ENCODE assay signal across 26 mouse cellular contexts in the genomic region with DNA sequence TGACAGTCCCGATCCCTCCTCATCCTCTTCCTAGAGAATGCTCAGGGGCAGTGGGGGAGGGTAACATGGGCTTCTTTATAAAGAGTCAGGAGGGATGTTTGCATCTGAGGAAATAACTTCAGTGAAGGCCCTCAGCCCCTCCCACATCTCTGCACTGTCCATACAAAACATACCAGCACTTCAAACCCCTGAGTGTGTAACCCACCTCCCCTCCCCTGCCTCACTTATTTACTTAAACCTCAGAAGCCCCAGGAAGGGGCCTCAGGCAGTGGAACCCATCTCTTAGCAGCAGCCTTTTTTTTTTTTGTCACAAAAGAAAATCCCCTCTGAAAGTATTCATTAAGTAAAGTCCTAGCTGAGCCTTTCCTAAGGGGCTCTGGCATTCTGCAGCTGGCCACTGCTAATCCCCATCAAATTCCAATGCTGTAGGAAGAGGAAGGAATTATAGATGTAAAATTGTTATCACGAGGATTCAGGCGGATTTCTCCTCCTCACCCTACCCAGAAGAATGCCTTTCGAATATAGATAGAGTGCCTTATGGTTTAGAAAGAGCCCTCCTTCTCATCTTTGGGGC.
DNase-seq lines count a peak whose midpoint lies in the region; ATAC-seq lines count a peak whose summit lies in the region.
"Had no signal": no experiment of that assay in that cellular context is flagged by ENCODE, and none has a peak within 500 bp of the region (broad histone marks: within the 10 kb centered on the region; RNA-seq: fewer than 3 reads in every experiment).

No protein-coding gene starts in this region.

- no peaks in the 10 kb centered on the region for H3K9me3 ChIP-seq in forebrain, embryonic 11.5 days (ENCODE audit: control insufficient read depth, low read length)
- H3K9me3 ChIP-seq in forebrain, embryonic 13.5 days (replicated peaks) = no peaks in the 10 kb centered on the region
- no peaks in the 10 kb centered on the region for H3K9me3 ChIP-seq in embryonic facial prominence, embryonic 14.5 days (ENCODE audit: control insufficient read depth, low read length)
- no peaks in the 10 kb centered on the region for H3K9me3 ChIP-seq in midbrain, embryonic 15.5 days
- H3K9me3 ChIP-seq: hindbrain, embryonic 12.5 days; kidney, embryonic 15.5 days; neural tube, embryonic 13.5 days had no signal

- peak; percentile 76 for ATAC-seq in forebrain, embryonic 11.5 days (replicated peaks; ENCODE audit: low FRiP score)
- ATAC-seq in forebrain, embryonic 13.5 days = no peak
- 0 out of 2 replicates have a peak, but pooled peaks have one; percentile 43 for ATAC-seq in embryonic facial prominence, embryonic 14.5 days (ENCODE audit: low read depth)
- ATAC-seq in midbrain, embryonic 15.5 days (replicated peaks) = peak; percentile 50; the same call in 1 of the 2 replicates
- no peak for ATAC-seq in inflammation-experienced regulatory T-cells, adult 6 months
- ATAC-seq: intestine, postnatal 0 days had no signal

- H3K4me3 ChIP-seq in forebrain, embryonic 11.5 days (ENCODE audit: low read depth, low read length) = no peak overlapping the region
- no peak overlapping the region for H3K4me3 ChIP-seq in forebrain, embryonic 13.5 days
- no peak overlapping the region for H3K4me3 ChIP-seq in embryonic facial prominence, embryonic 14.5 days (ENCODE audit: low read depth, low read length)
- no peak overlapping the region for H3K4me3 ChIP-seq in midbrain, embryonic 15.5 days
- H3K4me3 ChIP-seq: hindbrain, embryonic 12.5 days; kidney, embryonic 15.5 days; neural tube, embryonic 13.5 days had no signal

- no peaks in the 10 kb centered on the region for H3K36me3 ChIP-seq in forebrain, embryonic 11.5 days (ENCODE audit: control insufficient read depth, insufficient read depth, low read length)
- no peaks in the 10 kb centered on the region for H3K36me3 ChIP-seq in forebrain, embryonic 13.5 days (ENCODE audit: poor library complexity, severe bottlenecking)
- H3K36me3 ChIP-seq in embryonic facial prominence, embryonic 14.5 days (ENCODE audit: control insufficient read depth, insufficient read depth, low read length) = no peaks in the 10 kb centered on the region
- no peaks in the 10 kb centered on the region for H3K36me3 ChIP-seq in midbrain, embryonic 15.5 days (replicated peaks)
- H3K36me3 ChIP-seq: hindbrain, embryonic 12.5 days; kidney, embryonic 15.5 days; neural tube, embryonic 13.5 days had no signal

- DNase-seq in forebrain, embryonic 11.5 days (ENCODE audit: low spot score) = peak; percentile 56
- DNase-seq in embryo, embryonic 11 days = peak; percentile 27
- DNase-seq in embryonic facial prominence, embryonic 14.5 days (ENCODE audit: low spot score) = peak; percentile 30
- DNase-seq in cerebellum, adult 9-10 months = no peak
- DNase-seq: adrenal gland, postnatal 14 days; cerebellum, adult 11-12 months; cerebellum, postnatal 10 days; gastrocnemius, postnatal 14 days; heart, postnatal 36 days; kidney, postnatal 25 days; liver; lung, adult 2 months; lung, postnatal 10 days; right cerebral cortex, postnatal 4 days; thymus, adult 18-20 months; thymus, postnatal 36 days had no signal

- H3K4me1 ChIP-seq in forebrain, embryonic 11.5 days (replicated peaks; ENCODE audit: control insufficient read depth, insufficient read depth, low read length) = peaks cover 15% of the 10 kb centered on the region
- H3K4me1 ChIP-seq in forebrain, embryonic 13.5 days = peaks cover 35% of the 10 kb centered on the region
- peaks cover 7% of the 10 kb centered on the region; the same call in 1 of the 2 replicates for H3K4me1 ChIP-seq in embryonic facial prominence, embryonic 14.5 days (ENCODE audit: control insufficient read depth, insufficient read depth, low read length)
- H3K4me1 ChIP-seq in midbrain, embryonic 15.5 days = peaks cover 47% of the 10 kb centered on the region

- H3K9ac ChIP-seq in forebrain, embryonic 11.5 days (ENCODE audit: low read length) = no peak overlapping the region
- no peak overlapping the region for H3K9ac ChIP-seq in forebrain, embryonic 13.5 days
- no peak overlapping the region for H3K9ac ChIP-seq in embryonic facial prominence, embryonic 14.5 days (ENCODE audit: low read depth, low read length)
- H3K9ac ChIP-seq in midbrain, embryonic 15.5 days = no peak overlapping the region
- H3K9ac ChIP-seq: hindbrain, embryonic 12.5 days; kidney, embryonic 15.5 days; liver, embryonic 14.5 days; neural tube, embryonic 13.5 days had no signal

- no peak overlapping the region for H3K4me2 ChIP-seq in forebrain, embryonic 11.5 days (ENCODE audit: low read depth, low read length, severe bottlenecking)
- H3K4me2 ChIP-seq in forebrain, embryonic 13.5 days = no peak overlapping the region
- H3K4me2 ChIP-seq in embryonic facial prominence, embryonic 14.5 days (ENCODE audit: low read depth, low read length) = no peak overlapping the region
- H3K4me2 ChIP-seq in midbrain, embryonic 15.5 days = no peak overlapping the region
- H3K4me2 ChIP-seq: heart, embryonic 11.5 days; hindbrain, embryonic 12.5 days; kidney, embryonic 15.5 days; neural tube, embryonic 13.5 days had no signal

- 8% methylated on average over 4 of the region's 4 CpGs for WGBS in forebrain, embryonic 11.5 days
- WGBS in forebrain, embryonic 13.5 days = 4% methylated on average over 4 of the region's 4 CpGs
- 17% methylated on average over 4 of the region's 4 CpGs for WGBS in embryonic facial prominence, embryonic 14.5 days
- 9% methylated on average over 4 of the region's 4 CpGs for WGBS in midbrain, embryonic 15.5 days

- H3K27me3 ChIP-seq in forebrain, embryonic 11.5 days (ENCODE audit: control insufficient read depth, insufficient read depth, low read length) = no peaks in the 10 kb centered on the region; the same call in 1 of the 2 replicates
- no peaks in the 10 kb centered on the region for H3K27me3 ChIP-seq in forebrain, embryonic 13.5 days
- no peaks in the 10 kb centered on the region for H3K27me3 ChIP-seq in embryonic facial prominence, embryonic 14.5 days (replicated peaks; ENCODE audit: control insufficient read depth, insufficient read depth, low read length)
- H3K27me3 ChIP-seq in midbrain, embryonic 15.5 days (replicated peaks) = no peaks in the 10 kb centered on the region
- H3K27me3 ChIP-seq: hindbrain, embryonic 12.5 days; kidney, embryonic 15.5 days; neural tube, embryonic 13.5 days had no signal

- H3K27ac ChIP-seq in forebrain, embryonic 11.5 days (ENCODE audit: low read depth, low read length) = peak overlapping the region; percentile 43; the same call in 1 of the 2 replicates
- H3K27ac ChIP-seq in forebrain, embryonic 13.5 days = no peak overlapping the region
- H3K27ac ChIP-seq in embryonic facial prominence, embryonic 14.5 days (replicated peaks; ENCODE audit: low read depth, low read length) = no peak overlapping the region
- peak overlapping the region; percentile 14; the same call in 1 of the 2 replicates for H3K27ac ChIP-seq in midbrain, embryonic 15.5 days
- H3K27ac ChIP-seq: hindbrain, embryonic 12.5 days; kidney, embryonic 15.5 days; liver, embryonic 14.5 days; neural tube, embryonic 13.5 days; stomach, postnatal 0 days had no signal

Comparison
In these comparisons a context has a peak if more than half of its experiments do, and no peak if none do; other contexts are left out.
1. ATAC-seq: peak in forebrain, embryonic 11.5 days (single experiment), embryonic facial prominence, embryonic 14.5 days (single experiment) and midbrain, embryonic 15.5 days (single experiment); none in forebrain, embryonic 13.5 days (single experiment) and inflammation-experienced regulatory T-cells, adult 6 months (single experiment).
2. H3K27ac ChIP-seq: peak in forebrain, embryonic 11.5 days (single experiment) and midbrain, embryonic 15.5 days (single experiment); none in forebrain, embryonic 13.5 days (single experiment) and embryonic facial prominence, embryonic 14.5 days (single experiment).